Mouse (Mus musculus) layer of hippocampus, adult 18-20 months (tissue): ENCODE data around the gene Shprh. TPM values are rescaled to one million over a fixed set of nuclear protein-coding genes. Genes with fewer than 3 reads are reported as not detected.
"Not testable (repeated sequence)": the region's sequence is repeated elsewhere in the genome, so short reads cannot be mapped to it uniquely, and the experiment has no call there.

Experiments
- DNase-seq, 2 experiments: peaks; one replicate each; pipeline ENCODE4 v3.0.0; 2022; ENCODE audit warnings: low spot score in 2 of 2
- long read RNA-seq: library from polyadenylated mRNA; stranded (forward); transcript quantifications from one replicate; pipeline ENCODE4 v2.0.0, GENCODE M21; 2021
- total RNA-seq, 2 experiments: library from RNA; stranded (reverse); gene quantifications; 2 replicates each; pipeline ENCODE4 v1.2.3; 2021

Gene Shprh
- 10 to 100 TPM; 37.2 to 37.8 TPM for total RNA-seq
- long read RNA-seq, full-length matches to known transcripts = 13 of 20 reads
- long read RNA-seq, partial matches to known transcripts = 4 of 20 reads
- long read RNA-seq, other reads (novel, unspliced or antisense) = 3 of 20 reads

DNA sequence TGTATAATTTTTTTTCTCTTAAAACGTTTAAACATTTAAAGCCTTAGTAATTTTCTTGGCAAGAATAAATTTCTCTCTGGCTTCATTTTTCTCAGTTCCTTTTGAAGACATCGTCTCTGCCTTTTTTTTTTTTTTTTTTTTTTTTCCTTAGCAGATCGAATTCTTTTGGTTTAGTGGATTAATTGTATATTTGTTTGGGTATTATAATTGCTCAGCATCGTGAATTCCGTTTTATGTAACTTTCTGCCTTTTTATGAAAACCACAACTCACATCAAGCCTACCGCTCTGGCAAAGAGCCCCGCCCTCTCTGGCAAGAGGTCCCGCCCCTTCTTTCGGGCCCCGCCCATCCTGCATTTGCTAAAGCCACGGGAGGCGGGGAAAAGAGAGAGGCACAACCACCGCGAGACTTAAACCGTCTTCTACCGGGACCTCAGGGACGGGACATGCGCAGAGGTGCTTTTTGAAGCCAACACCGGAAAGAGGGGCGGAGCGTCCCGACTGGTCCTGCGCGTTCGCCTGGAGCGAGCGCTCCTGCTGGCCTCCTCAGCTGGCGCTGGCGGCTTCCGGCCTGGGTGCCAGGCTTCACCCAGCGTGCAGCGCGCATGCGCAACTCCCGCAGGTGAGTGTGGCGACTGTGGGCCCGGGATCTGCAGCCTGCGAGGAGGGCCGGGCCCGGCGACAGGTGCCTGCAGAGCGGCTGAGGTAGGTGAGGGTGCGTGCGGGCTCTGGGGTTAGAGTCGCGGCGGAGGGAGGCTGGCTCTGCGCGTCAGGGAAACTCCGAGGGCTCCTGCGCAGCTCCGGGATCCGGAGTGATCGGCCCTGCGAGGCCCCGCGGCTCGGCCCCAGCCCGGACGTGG is at the start of gene Shprh:
Shprh (plus strand) TSS at position 544 of the 858 bp plus-strand sequence.
- DNase-seq = peak; percentile 97 to 98

DNA sequence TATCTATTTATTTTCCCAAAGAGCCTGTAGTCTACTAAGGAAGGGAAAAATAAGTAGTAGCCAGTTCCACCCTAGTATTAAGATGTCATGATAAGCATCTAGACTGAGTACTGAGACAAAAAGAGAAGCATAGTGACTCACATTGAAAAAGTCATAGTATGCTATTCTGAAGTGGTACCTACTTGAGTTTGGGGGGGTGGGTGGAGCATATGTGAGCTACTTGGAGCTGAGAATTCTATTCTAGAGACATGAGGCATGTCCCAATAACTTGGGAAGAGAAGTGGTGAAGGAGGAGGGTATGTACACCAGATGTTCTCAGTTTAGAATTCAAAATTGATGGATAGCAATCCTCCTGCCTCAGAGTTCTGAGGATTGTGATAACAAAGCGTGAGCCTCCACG is 27.4 kb upstream of the Shprh start:
- DNase-seq = peak in 1 of 2 experiments; percentile 7

DNA sequence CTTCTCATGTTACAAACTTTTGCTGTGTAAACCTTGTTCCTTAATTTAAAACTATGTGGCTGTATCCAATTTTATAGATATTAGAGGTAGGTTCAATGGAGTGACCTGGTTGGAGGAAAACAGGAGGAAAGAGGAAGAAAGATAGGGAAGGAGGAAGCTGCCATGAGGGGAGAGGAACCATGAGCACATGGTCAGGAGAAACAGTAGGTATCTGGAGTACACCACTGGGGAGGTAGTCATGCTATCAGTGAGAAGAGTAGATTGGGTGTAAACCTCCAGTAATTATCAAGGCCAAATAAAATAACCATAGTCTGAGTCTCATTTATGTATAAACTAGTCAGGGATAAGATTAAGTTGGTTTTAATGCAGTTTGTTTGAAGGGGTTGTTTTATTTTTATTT is 3.6 kb upstream of the Shprh start:
- no peak for DNase-seq

DNA sequence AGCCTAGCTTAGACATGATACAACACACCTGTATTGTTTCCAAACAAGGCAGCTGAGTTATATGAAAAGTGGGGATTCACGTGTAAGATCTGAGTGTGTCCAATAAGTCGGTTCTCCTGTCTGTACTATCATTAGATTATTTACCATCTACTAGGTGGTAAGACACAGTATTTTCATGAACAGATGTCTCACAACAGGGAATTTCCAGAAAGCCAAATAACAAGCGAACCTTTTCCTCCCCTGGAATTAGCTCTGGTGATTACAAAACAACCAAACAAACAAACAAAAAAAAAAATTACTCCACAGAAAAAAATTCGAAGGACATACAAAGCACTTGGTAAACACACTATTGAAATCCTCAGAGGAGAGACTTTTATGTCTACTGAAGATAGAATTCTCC is 781 bp upstream of the Shprh start:
- no peak for DNase-seq

DNA sequence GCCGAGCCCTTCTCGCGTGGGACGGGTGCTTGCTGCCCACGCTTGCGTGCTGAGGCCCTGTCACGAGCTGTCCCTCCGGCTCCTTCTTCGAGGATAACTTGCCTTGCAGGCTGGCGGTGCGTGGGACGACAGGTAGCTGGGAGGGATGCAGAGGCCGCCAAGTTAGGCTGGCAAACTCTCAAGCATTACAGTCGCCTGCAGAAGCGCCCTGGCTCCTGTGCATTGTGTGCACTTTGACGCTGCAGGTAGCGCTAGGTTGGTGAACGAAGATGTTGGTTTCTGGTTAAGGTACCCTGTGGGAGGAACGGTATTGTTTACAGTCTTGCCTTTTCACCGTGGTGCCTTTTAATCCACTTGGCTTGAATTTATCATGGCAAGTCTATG is 507 bp downstream of the Shprh start:
- no peak for DNase-seq

DNA sequence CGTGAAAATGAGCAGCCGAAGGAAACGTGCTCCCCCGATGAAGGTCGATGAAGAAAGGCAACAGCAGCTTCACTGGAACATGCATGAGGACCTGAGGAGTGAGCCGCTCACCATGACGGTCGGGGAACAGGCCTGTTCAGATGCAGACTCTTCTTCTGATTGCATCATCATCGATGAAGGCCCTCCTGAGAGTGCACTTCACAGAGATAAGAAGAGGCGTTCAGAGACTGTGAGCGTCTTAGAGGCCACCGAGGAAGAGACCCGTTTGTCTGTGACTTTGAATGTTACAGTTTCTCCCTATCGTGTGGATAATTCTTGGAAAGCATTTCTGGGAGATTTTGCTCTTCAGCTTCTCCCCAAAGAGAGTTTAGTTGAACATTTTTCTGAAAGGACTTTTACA is 2.4 kb downstream of the Shprh start:
- no peak for DNase-seq

DNA sequence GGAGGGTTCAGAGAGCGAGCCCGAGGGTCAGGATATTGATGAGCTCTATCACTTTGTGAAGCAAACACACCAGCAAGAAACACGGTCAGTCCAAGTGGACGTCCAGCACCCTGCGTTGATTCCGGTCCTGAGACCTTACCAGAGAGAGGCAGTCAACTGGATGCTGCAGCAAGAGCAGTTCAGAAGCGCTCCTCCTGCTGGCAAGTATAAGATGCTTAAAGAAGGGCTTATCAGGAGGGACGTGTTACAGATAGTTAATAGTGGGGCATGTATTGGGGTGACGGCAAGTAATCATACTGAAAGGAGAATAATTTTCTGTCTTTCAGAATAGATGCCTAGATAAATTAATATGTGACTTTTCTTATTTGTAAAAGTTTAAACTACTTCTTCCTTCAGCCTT is 7.8 kb downstream of the Shprh start:
- no peak for DNase-seq

DNA sequence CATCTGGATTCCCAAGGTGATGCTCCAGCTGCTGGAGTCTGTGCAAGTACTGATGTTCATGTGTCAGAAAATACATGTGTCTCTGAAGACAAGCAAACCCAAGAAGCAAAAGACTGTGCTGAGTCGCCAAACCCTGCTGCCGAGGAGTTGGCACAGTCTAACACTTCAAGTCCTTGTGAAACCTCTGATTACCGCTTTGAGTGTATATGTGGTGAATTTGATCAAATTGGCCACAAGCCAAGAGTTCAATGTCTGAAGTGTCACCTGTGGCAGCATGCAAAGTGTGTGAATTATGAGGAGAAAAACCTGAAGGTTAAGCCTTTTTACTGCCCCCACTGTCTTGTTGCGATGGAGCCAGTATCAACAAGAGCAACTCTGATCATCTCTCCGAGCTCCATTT is 15.3 kb downstream of the Shprh start:
- no peak for DNase-seq

DNA sequence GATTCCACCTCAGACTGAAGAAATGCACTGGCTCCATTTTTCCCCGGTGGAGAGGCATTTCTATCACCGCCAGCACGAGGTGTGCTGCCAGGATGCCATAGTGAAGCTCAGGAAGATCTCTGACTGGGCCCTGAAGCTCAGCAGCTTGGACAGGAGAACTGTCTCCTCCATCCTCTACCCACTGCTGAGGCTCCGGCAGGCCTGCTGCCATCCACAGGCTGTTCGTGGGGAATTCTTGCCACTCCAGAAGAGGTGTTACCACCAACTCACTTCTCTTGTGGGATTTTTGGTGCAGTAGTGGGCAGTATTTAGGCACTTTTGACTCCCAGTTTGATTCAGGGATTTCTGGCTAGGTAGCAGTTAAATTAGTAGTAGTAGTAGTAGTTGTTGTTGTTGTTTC is 21.0 kb downstream of the Shprh start:
- no peak for DNase-seq

DNA sequence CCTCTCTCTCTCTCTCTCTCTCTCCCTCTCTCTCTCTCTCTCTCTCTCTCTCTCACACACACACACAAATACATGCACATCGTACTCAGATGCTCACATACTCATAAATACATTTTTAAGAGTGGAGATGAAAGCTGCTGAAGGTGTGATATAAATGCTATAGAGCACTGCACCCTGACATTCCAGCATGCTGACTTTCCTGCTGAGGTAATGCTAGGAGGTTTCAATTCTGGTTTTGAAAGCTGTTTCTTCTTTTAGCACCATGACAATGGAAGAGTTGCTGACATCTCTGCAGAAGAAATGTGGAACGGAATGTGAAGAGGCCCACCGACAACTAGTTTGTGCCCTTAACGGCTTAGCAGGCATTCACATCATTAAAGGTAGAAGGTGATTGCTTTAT is 22.4 kb downstream of the Shprh start:
- DNase-seq = no peak

DNA sequence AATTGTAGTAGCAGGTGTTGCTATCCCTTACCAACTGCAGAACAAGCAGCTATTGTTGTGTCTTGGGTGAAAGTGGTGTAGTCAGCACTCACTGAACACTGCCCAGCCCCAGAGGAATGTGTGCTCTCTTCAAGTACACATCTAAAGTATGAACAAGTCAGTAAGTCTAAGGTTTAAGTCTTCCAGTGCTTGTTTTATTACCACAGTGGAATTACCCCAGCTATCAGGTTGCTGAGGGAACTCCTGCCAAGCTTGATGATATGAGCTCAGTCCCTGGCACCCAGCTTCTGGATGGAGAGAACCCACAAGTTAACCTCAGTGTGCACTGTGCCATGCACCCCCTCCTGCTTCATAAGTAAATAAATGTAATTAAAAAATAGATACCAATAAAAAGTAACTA is 23.3 kb downstream of the Shprh start:
- no peak for DNase-seq

DNA sequence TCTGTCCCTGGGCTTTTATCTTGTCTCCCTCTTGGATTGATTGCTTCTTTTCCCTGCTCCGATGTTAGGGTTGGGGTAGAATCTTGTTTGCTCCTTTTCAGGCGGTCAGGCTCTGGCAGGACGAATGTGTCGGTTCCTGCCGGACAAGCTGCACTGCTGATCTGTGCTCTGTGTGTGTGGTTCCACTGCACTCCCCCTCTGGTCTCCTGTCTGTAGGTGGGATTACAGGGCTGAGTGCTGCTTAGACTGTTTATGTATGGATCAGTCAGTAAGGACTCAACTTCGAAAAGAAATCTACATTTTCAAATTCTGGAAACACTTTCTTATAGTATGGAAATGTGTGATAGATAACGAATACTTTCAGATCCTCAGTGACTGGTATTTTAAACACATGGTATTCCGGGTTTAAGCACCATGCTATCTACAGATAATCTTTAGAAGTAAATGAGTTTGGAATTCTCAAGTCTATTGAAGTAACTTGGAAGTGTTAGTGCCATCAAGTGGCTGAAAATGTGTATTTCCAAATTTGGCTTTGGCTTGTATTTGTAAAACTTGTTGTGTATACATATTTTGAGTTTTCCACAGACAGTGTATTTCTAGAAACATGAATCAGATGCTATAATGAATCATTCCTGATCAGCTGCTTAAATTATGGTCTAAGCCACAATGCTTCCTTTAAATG is 26.7 kb downstream of the Shprh start:
- DNase-seq = peak in 1 of 2 experiments; percentile 40

DNA sequence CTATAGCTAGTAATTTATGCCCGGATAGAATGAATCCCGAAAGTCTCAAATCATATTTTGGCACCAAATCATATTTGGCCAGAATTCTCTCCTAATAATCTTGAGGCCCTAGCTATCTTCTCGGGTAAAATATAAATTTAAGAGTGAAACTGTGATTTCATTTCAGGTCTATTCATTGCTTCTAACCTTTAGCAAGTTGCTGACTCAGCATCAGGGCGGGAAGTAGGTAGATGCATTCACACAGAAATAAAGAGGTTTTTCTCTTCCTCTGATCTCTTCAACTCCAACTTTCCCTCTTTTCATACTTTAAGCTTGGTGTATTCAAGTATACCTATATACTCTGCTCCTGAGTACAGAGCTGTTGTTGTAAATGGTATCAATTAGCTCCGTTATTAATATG is 30.9 kb downstream of the Shprh start:
- DNase-seq = no peak

DNA sequence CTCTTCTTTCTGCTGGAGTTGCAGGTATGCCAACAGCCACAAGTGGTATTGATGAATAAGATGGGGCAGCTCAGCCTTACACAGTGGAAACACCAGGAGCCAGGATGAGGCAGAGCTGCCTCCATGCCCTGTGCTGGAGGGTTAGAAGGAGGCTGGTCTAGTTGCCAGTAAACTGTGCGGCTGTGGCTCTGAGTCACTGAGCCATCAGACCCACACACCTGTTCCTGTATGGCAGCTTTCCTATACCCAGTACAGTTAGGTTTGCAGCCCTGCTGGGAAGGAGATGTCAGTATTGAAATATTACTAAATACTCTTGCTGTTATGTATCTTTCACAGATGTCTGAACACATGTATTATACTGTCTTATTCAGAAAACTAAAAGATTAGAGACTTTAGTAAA is 48.1 kb downstream of the Shprh start:
- DNase-seq = peak in 1 of 2 experiments; percentile 35

DNA sequence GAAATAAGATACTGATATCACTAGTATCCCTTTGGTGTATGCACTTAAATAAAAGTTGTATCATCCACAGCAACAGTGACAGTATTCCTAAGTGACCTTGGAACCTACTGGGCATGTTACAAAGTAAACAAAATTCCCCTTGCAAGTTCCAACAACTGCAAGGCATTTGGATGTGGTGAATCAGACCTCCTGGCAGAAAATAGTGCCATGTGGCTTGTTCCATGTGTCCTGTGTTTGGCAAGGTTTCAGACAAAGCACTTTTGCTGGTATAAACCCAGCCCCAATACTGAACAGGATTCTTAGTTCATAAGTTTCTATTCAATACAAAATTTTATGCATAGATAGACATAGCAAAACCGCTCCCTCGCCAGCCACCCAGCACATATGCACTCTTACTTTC is 49.1 kb downstream of the Shprh start:
- peak; percentile 25 to 79 for DNase-seq

DNA sequence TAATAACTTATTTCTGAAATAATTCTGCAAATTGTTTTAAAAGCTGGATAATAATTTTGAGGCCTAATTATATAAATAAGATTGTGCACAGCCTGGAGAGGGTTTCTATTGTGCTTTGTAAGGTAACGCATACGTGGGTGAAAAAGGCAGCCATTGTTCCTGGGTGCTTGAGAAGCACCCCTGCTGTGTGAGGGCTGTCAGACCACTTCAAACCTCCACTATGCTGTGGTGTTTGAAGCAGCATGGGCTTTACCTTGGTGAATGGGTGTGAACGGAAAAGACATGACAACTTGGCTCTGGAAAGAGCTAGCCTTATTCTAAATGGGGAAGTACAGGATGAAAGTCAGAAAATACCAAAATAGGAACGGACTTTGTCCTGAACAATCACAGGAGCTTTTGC is 50.8 kb downstream of the Shprh start:
- no peak for DNase-seq

DNA sequence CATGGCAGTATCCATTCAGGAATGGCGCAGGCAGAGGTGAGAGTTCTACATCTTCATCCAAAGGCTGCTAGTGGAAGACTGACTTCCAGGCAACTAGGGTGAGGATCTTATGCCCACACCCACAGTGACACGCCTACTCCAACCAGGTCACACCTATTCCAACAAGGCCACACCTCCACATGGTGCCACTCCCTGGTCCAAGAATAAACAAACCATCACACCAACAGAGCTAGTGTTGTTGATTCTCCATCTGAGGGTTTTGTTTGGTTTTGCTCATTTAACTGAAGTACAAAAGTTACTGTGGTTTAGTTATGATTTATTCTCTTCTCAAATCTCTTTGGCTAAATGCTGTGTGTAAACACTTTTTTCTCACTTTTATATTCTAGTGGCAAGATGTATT is 56.7 kb downstream of the Shprh start:
- DNase-seq = not testable (repeated sequence)

DNA sequence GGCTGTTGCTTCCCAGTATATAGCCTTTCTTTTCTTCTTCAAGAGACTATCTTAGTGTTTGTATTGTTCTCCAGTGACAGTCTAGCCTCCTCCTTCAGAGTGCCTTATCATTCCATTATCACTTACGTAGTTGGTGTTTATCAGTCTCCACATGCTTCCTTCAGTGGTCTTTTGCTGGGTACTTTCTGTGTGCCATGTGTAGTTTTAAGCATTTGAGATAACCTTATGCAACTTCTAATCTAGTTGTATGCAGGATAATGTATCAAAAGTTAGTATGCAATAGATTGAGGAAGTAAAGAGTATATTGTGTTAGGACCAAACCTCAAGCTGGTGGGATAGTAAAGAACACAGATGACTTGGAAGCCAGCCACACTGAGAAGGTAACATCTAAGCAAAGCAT is 59.4 kb downstream of the Shprh start:
- no peak for DNase-seq

DNA sequence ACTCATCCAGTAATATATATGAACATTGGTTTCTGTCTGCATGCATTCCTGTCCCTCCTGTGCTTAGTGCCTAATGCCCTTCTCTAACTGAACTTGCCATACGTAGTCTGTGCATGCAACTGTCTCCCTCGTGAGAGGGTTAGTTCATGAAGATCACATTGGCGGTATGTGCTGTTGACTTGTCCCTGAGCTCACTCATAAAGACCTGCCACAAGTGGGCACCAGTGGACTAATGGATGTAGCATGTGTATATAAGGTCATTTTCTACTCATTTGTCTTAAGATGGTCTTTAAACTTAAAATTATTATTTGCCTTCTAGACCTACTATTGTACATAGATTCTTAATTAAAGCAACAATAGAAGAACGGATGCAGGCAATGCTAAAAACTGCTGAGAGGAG is 62.8 kb downstream of the Shprh start:
- no peak for DNase-seq

DNA sequence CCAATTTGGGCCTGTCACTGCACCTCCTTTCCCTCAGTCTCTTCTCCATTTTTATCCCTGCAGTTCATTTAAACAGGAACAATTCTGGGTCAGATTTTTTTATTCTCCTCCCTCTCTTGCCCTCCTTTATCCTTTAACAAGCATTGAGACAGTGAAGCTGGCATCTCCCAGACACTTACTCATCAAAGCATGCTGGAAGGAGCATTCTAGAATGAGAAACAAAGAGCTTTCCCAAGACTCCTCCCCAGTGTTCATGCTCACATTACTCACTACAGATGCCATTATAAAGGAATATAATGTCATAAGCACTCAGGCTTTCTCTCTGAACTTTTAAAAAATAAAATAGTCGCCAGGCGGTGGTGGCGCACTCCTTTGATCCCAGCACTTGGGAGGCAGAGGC is 77.2 kb downstream of the Shprh start:
- DNase-seq = no peak

DNA sequence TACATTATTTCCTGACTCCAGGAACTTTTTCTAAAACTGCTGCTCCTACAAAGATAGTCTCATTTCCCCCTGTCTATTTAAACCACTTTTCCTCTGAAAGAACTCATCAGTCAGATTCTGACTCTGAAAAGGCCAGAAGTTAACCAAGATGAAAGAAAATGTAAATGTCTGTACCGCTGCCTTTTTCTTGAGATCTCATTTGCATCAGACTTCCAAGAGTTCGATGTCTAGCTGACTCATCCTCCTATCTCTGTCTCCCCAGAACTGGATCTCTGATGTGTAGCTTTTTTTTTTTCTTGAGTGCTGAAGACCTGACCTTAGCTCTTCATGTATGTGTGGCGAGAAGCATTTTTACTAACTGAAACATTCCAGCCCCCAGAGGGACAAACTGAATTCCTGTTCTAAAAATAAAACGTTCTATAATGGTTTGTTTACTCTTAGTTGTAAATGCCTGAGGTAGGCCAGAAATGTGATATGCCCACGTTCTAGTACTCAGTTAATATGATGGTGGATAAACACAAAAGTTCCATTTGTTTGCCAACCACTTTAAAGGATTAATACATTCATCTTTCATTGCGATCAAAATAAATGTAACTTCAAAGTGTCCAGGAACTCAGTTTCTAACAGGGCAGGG is 80.4 kb downstream of the Shprh start:
- DNase-seq = no peak

DNA sequence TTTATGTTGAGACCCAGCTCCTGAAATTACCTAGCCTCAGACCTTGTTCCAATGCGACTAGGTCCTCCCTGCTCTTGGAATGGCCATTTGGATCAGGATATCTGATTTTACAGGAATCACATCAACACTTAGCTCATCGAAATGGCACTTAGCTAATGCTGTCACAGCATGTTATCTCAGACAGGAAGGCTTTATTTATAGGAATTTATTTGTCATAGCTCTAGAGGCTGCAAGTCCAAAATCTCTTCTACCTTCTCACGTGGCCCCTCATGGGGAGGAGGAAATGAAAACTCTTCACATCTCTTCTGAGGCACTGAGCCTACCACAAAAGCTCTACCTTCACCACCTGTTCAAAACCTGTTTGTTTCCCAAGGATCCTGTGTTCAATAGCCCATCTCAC is 84.0 kb downstream of the Shprh start:
- no peak for DNase-seq
